Mouse (Mus musculus) retina, postnatal 1 day (tissue): ENCODE results near the gene Gstm3.

Experiments
- DNase-seq: peaks from one replicate; pipeline ENCODE4 v3.0.0-alpha.2; 2012

The Gstm3 gene

DNA sequence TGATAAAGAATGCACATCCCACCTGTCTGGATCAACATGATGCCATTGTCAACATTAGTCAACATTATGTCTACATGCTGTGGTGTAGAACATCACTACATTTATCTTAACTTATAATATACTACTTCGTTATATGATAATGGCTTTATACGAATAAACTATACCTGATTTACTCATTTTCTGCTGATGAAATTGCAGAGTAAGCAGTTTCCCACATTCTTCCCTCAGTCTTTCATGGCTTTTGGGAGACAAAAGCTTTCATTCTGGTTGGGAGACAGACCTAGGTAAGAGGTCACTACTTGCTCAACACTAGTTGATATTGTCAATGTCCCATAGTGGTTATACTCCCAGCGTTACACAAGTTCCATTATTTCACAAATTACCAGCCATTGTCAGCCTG is 43.7 kb downstream of the Gstm3 start:
- DNase-seq = no peak

DNA sequence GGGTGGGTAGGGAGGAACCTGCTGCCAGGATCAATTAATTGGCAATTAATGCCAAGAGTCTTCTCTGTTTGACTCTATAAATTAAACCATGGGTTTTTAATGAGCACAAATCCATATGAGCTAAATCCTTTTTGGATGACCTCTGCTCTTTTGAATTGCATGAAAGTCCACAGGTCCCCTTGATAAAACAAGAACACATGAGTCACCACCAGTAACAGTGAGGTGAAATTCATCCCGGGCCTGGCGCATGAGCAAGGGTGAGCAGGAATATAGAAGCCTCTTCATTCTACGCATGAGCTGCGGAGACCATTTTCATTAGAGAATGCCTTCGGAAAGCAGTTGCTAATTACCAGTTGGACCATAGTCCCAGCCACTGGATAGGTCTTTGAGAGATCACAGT is 48.7 kb downstream of the Gstm3 start:
- DNase-seq = no peak

DNA sequence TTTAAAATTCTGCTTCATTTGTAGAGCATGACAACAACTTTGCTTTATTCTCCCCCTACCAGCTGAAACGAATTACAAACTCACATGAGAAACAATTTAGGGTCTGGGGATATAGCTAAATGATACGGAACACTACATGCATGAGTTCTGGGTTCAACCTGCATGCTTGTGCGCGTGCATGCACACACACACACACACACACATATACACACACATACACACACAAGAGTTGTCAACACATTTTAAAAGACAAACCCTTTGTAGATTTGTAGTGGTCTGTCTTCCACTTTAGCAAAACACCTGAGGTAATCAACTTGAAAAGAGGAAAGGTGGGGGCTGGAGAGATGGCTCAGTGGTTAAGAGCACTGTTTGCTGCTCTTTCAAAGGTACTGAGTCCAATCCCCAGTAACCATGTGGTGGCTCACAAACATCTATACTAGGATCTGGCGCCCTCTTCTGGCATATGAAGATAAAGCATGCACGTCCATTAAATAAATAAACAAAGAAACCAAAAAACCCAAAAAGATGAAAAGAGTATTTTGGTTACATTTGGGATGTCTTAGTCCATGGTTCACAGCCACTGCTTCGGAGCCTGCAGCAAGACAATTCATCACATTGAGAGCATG is 51.2 kb downstream of the Gstm3 start:
- DNase-seq = peak; percentile 85

DNA sequence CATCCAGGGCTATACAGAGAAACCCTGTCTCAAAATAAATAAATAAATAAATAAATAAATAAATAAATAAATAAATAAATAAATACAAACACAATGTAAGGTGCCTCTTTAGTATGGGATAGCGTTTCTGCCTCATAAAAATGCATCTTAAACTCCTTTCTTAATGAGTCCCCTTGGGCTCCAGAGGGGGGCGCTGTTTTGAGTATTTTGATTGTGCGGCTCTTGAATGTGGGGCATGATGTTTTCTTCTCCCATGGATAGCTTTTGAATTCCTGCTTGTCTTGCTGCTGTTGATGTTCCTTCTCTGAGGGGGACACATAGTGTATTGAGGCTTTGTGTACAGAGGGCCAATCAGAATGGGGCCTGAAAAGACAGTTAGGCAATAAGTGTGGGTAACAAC is 52.0 kb downstream of the Gstm3 start:
- DNase-seq = peak; percentile 51

DNA sequence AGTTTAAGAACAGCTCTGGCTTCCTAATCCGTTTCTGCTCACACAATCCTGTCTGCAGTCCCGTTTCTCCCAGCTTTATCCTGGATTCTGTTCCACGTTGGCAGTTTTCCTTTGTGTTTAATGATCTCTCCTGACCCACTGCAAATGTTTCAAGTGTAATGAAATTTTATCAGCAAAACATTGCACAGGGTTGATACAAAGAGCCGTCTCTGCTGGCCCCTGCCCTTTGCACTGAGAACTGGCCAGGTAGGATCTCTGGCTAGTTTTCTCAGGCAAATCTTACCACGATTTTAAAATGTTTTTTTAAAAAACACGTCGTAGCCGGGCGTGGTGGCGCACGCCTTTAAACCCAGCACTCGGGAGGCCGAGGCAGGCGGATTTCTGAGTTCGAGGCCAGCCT is 52.4 kb downstream of the Gstm3 start:
- DNase-seq = no peak
